Mouse (Mus musculus): ENCODE results near the gene Idnk.

The Idnk gene

GRCm38 (mm10) chr13:58157447-58158098 is at the start of gene Idnk:
Gene Idnk (plus strand): TSS chr13:58157649.
- peak; percentile 64 for DNase-seq (ENCODE audit: low spot score)

GRCm38 (mm10) chr13:58111306-58111705 is 46.1 kb upstream of the Idnk start:
- no peak for DNase-seq (ENCODE audit: low spot score)

- DNase-seq (ENCODE audit: low spot score), result no peak
Measured at GRCm38 (mm10) chr13:58112191-58112590, 45.3 kb upstream of the Idnk start.

- peak; percentile 7 for DNase-seq (ENCODE audit: low spot score)
Measured at GRCm38 (mm10) chr13:58112601-58113041, 44.8 kb upstream of the Idnk start.

- DNase-seq (ENCODE audit: low spot score), result peak; percentile 47
Measured at GRCm38 (mm10) chr13:58113061-58113900, 44.2 kb upstream of the Idnk start, which contains the start of gene Klhl3. Gene Klhl3 (minus strand): TSS chr13:58113592.

GRCm38 (mm10) chr13:58115227-58115626 is 42.2 kb upstream of the Idnk start:
- DNase-seq (ENCODE audit: low spot score), result no peak

GRCm38 (mm10) chr13:58116801-58117200 is 40.6 kb upstream of the Idnk start:
- no peak for DNase-seq (ENCODE audit: low spot score)

- DNase-seq (ENCODE audit: low spot score), result peak; percentile 18
Measured at GRCm38 (mm10) chr13:58117318-58118017, 40.0 kb upstream of the Idnk start.

GRCm38 (mm10) chr13:58122786-58123297 is 34.6 kb upstream of the Idnk start:
- no peak for DNase-seq (ENCODE audit: low spot score)

GRCm38 (mm10) chr13:58123381-58123780 is 34.1 kb upstream of the Idnk start:
- no peak for DNase-seq (ENCODE audit: low spot score)

- no peak for DNase-seq (ENCODE audit: low spot score)
Measured at GRCm38 (mm10) chr13:58124278-58124677, 33.2 kb upstream of the Idnk start.

- no peak for DNase-seq (ENCODE audit: low spot score)
Measured at GRCm38 (mm10) chr13:58124989-58125388, 32.5 kb upstream of the Idnk start.

- DNase-seq (ENCODE audit: low spot score), result no peak
Measured at GRCm38 (mm10) chr13:58126126-58126525, 31.3 kb upstream of the Idnk start.

GRCm38 (mm10) chr13:58126862-58127765 is 30.3 kb upstream of the Idnk start:
- peak; percentile 6 for DNase-seq (ENCODE audit: low spot score)

- DNase-seq (ENCODE audit: low spot score), result peak; percentile 62
Measured at GRCm38 (mm10) chr13:58127766-58128361, 29.6 kb upstream of the Idnk start.

- DNase-seq (ENCODE audit: low spot score), result peak; percentile 97
Measured at GRCm38 (mm10) chr13:58128396-58128767, 29.1 kb upstream of the Idnk start, which contains the start of gene Hnrnpa0. Gene Hnrnpa0 (minus strand): TSS chr13:58128556.

GRCm38 (mm10) chr13:58128768-58129671 is 28.4 kb upstream of the Idnk start:
- DNase-seq (ENCODE audit: low spot score), result peak; percentile 90

- no peak for DNase-seq (ENCODE audit: low spot score)
Measured at GRCm38 (mm10) chr13:58129687-58130246, 27.7 kb upstream of the Idnk start.

- DNase-seq (ENCODE audit: low spot score), result no peak
Measured at GRCm38 (mm10) chr13:58131692-58132091, 25.8 kb upstream of the Idnk start.
